Mouse (Mus musculus) hindbrain, embryonic 11.5 days (tissue): ENCODE results near the gene Ube2l6. TPM values are rescaled to one million over a fixed set of nuclear protein-coding genes. Genes with fewer than 3 reads are reported as not detected.
A peak's percentile ranks its signal among the peaks of the same experiment; 100 is the strongest.
"Not testable (repeated sequence)": the region's sequence is repeated elsewhere in the genome, so short reads cannot be mapped to it uniquely, and the experiment has no call there.

ENCODE experiments used
- ATAC-seq: fragments of 200-750 bp; cut with Nextera tagmentation; 2 replicates; pipeline ENCODE4 v1.8.0; 2017; ENCODE audit warnings: mild to moderate bottlenecking, moderate TSS enrichment, moderate library complexity; ENCODE audit not compliant: low FRiP score
- DNase-seq: peaks from one replicate; pipeline ENCODE4 v3.0.0-alpha.2; 2015; ENCODE audit warnings: low spot score
- H3K27ac ChIP-seq: fragments of 300-500 bp; sonication (generic); 2 replicates; pipeline ENCODE4 v1.5.1; 2014; ENCODE audit warnings: mild to moderate bottlenecking, low read depth, low read length
- H3K27me3 ChIP-seq: fragments of 300-500 bp; sonication (generic); 2 replicates; pipeline ENCODE4 v1.6.1; 2014; ENCODE audit warnings: mild to moderate bottlenecking, low read length, moderate library complexity, mixed read lengths; ENCODE audit not compliant: control insufficient read depth, insufficient read depth
- H3K36me3 ChIP-seq: fragments of 300-500 bp; sonication (generic); 2 replicates; pipeline ENCODE4 v1.6.1; 2014; ENCODE audit warnings: mild to moderate bottlenecking, low read length, moderate library complexity, mixed read lengths; ENCODE audit not compliant: control insufficient read depth, insufficient read depth
- H3K4me1 ChIP-seq: fragments of 300-500 bp; sonication (generic); replicated peaks from 2 replicates; pipeline ENCODE4 v1.6.1; 2014; ENCODE audit warnings: low read length, mixed read lengths; ENCODE audit not compliant: control insufficient read depth, insufficient read depth
- H3K4me2 ChIP-seq: fragments of 300-500 bp; sonication (generic); replicated peaks from 2 replicates; pipeline ENCODE4 v1.6.1; 2014; ENCODE audit warnings: mild to moderate bottlenecking, low read depth, low read length
- H3K4me3 ChIP-seq: fragments of 300-500 bp; sonication (generic); 2 replicates; pipeline ENCODE4 v1.5.1; 2014; ENCODE audit warnings: low read depth, low read length
- H3K9ac ChIP-seq: fragments of 300-500 bp; sonication (generic); 2 replicates; pipeline ENCODE4 v1.6.1; 2014; ENCODE audit warnings: low read depth, low read length
- H3K9me3 ChIP-seq: fragments of 300-500 bp; sonication (generic); 2 replicates; pipeline ENCODE4 v1.6.1; 2016; ENCODE audit warnings: low read length; ENCODE audit not compliant: control insufficient read depth
- WGBS: fragments of 180-500 bp; shearing (Covaris S2); extraction: QIAGEN DNeasy Blood & Tissue Kit; methylation state at CpG from one replicate; pipeline ENCODE4 v1.1.7; 2014; 5-methylcytosine and 5-hydroxymethylcytosine counted together
- polyA plus RNA-seq: library from polyadenylated mRNA; unstranded; fragments of >200 nt; fragmentation: Nextera tagmentation; extraction: Ambion mirVana; gene quantifications from 2 replicates; pipeline ENCODE4 v1.2.1, GENCODE M21; 2014

Ube2l6 gene
- polyA plus RNA-seq, 1 experiment from 2014 or later, result 42.1 TPM

- 85% methylated on average over 4 of the region's 4 CpGs for whole genome bisulfite sequencing
- H3K4me3 ChIP-seq, result no peak overlapping the region
- no peak overlapping the region for H3K4me2 ChIP-seq
- no peaks in the 10 kb centered on the region for H3K9me3 ChIP-seq
- H3K36me3 ChIP-seq, result no peaks in the 10 kb centered on the region
- H3K9ac ChIP-seq, result no peak overlapping the region
- no peaks in the 10 kb centered on the region for H3K27me3 ChIP-seq
- no peaks in the 10 kb centered on the region for H3K4me1 ChIP-seq
- DNase-seq (no peak), ATAC-seq (no peak)
- H3K27ac ChIP-seq, result no peak overlapping the region
Measured at GRCm38 (mm10) chr2:84800304-84800703, 1.7 kb downstream of the Ube2l6 start.

- H3K36me3 ChIP-seq, DNase-seq, H3K27ac ChIP-seq, H3K27me3 ChIP-seq, H3K4me3 ChIP-seq, H3K9ac ChIP-seq, H3K4me1 ChIP-seq, ATAC-seq, H3K9me3 ChIP-seq, H3K4me2 ChIP-seq: not testable (repeated sequence)
- WGBS, result 87% methylated on average over 4 of the region's 5 CpGs
Measured at GRCm38 (mm10) chr2:84801223-84801622, 2.6 kb downstream of the Ube2l6 start.

GRCm38 (mm10) chr2:84803963-84804362 is 5.3 kb downstream of the Ube2l6 start:
- ATAC-seq, result no peak
- 93% methylated on average over 7 of the region's 7 CpGs for WGBS
- no peak overlapping the region for H3K4me3 ChIP-seq

GRCm38 (mm10) chr2:84806546-84806945 is 7.9 kb downstream of the Ube2l6 start:
- Histone ChIP-seq H3K9ac (no peak overlapping the region), H3K9me3 (no peaks in the 10 kb centered on the region), H3K27ac (no peak overlapping the region), H3K36me3 (no peaks in the 10 kb centered on the region), H3K4me2 (no peak overlapping the region), H3K4me1 (no peaks in the 10 kb centered on the region), H3K27me3 (no peaks in the 10 kb centered on the region), H3K4me3 (no peak overlapping the region)
- WGBS, result 65% methylated on average over 5 of the region's 5 CpGs
- DNase-seq (no peak), ATAC-seq (no peak)

More at GRCm38 (mm10) chr2:84803963-84804362, 5.3 kb downstream of the Ube2l6 start:
- Histone ChIP-seq H3K9ac (no peak overlapping the region), H3K27me3 (no peaks in the 10 kb centered on the region), H3K4me1 (no peaks in the 10 kb centered on the region), H3K9me3 (no peaks in the 10 kb centered on the region), H3K36me3 (no peaks in the 10 kb centered on the region), H3K4me2 (no peak overlapping the region), H3K27ac (no peak overlapping the region)
- DNase-seq, result no peak

GRCm38 (mm10) chr2:84809330-84809729 is 10.7 kb downstream of the Ube2l6 start:
- no peaks in the 10 kb centered on the region for H3K9me3 ChIP-seq
- H3K4me1 ChIP-seq, result no peaks in the 10 kb centered on the region
- no peak overlapping the region for H3K4me3 ChIP-seq
- H3K4me2 ChIP-seq, result no peak overlapping the region
- no peak overlapping the region for H3K9ac ChIP-seq
- no peak overlapping the region for H3K27ac ChIP-seq
- no peaks in the 10 kb centered on the region for H3K27me3 ChIP-seq
- ATAC-seq, result no peak
- DNase-seq, result no peak
- H3K36me3 ChIP-seq, result no peaks in the 10 kb centered on the region

GRCm38 (mm10) chr2:84810526-84810885 is 11.9 kb downstream of the Ube2l6 start:
- DNase-seq (no peak), ATAC-seq (peak; percentile 26; the same call in 1 of the 2 replicates)
- Histone ChIP-seq H3K4me2 (no peak overlapping the region), H3K9me3 (no peaks in the 10 kb centered on the region), H3K36me3 (no peaks in the 10 kb centered on the region), H3K27me3 (no peaks in the 10 kb centered on the region), H3K9ac (no peak overlapping the region), H3K4me1 (no peaks in the 10 kb centered on the region), H3K27ac (no peak overlapping the region), H3K4me3 (no peak overlapping the region)
- WGBS, result 83% methylated on average over 6 of the region's 6 CpGs

DNA sequence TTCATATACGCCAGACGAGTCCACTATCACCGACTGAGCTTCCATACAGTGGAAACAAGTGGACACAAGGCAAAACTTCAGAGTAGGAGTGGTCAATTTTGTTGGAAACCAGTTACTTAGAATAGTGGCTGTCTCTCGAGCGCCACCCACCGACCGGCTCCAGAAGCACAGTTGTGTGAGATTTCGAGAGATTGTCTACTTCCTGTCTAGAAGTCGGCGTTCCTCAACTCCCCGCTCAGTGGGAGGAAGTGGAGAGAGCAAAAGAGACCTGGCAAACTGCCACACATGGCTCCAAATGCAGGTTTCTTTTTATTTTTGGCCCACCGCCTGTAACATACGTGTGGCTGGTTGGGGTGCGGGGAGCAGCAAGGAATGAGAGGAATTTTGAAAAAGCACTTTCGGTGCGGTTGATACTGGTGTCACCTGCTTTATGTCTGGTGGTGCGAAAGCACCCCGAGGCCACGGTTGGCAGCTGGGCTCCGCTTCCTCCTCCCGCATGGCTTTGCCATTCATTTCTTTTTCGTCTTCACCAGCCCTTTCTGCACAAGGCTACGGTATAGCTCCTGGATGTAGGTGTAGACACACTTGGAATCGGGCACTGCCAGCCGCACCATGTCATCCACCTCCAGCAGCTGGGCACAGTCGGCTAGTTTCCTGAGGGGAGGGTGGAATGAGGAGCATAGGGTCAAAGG is 12.4 kb downstream of the Ube2l6 start:
- no peaks in the 10 kb centered on the region for H3K4me1 ChIP-seq
- H3K9ac ChIP-seq, result no peak overlapping the region
- no peak overlapping the region for H3K27ac ChIP-seq
- peak; percentile 91 for DNase-seq
- H3K4me2 ChIP-seq, result peak overlapping the region; percentile 11
- H3K27me3 ChIP-seq, result no peaks in the 10 kb centered on the region
- ATAC-seq, result peak; percentile 68
- H3K9me3 ChIP-seq, result no peaks in the 10 kb centered on the region
- no peaks in the 10 kb centered on the region for H3K36me3 ChIP-seq
- 40% methylated on average over 26 of the region's 26 CpGs for WGBS
- no peak overlapping the region for H3K4me3 ChIP-seq

DNA sequence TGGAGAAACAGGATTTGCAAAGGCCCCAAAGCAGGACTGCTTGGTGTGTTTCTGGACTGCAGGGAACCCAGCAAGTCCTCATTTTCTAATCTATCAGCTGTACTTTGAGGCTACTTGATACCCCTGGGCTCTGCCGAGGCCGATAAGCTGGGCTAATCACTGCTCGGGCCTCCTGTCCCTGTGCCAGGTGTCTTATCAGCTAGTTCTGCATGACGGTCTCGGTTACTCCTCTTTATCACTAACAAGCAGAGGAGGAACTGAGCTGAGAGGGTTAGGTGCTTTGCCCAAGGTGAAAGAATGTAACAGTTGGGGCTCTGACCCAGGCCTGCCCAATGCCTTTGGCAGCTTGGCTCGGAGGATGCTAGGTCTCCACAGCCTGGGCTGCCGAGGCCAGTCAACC is 13.3 kb downstream of the Ube2l6 start:
- Histone ChIP-seq H3K27me3 (no peaks in the 10 kb centered on the region), H3K9me3 (no peaks in the 10 kb centered on the region), H3K4me1 (no peaks in the 10 kb centered on the region), H3K36me3 (no peaks in the 10 kb centered on the region), H3K4me2 (no peak overlapping the region), H3K27ac (no peak overlapping the region), H3K9ac (no peak overlapping the region), H3K4me3 (no peak overlapping the region)
- DNase-seq, result no peak
- 87% methylated on average over 7 of the region's 7 CpGs for WGBS
- ATAC-seq, result no peak

GRCm38 (mm10) chr2:84812676-84813075 is 14.0 kb downstream of the Ube2l6 start:
- Histone ChIP-seq H3K36me3 (no peaks in the 10 kb centered on the region), H3K27ac (no peak overlapping the region), H3K4me2 (no peak overlapping the region), H3K9me3 (no peaks in the 10 kb centered on the region), H3K4me1 (no peaks in the 10 kb centered on the region), H3K4me3 (no peak overlapping the region), H3K9ac (no peak overlapping the region), H3K27me3 (no peaks in the 10 kb centered on the region)
- ATAC-seq (no peak), DNase-seq (no peak)
- WGBS, result 80% methylated on average over 6 of the region's 6 CpGs
